In genomic region chr1:182509110-182509797, GRCm38 (mm10) we compare ENCODE assay signal across 11 mouse cellular contexts. TPM values are rescaled to one million over a fixed set of nuclear protein-coding genes. Genes with fewer than 3 reads are reported as not detected.
DNase-seq lines count a peak whose midpoint lies in the region; ATAC-seq lines count a peak whose summit lies in the region.
"Had no signal": no experiment of that assay in that cellular context is flagged by ENCODE, and none has a peak within 500 bp of the region (broad histone marks: within the 10 kb centered on the region; RNA-seq: fewer than 3 reads in every experiment).

No protein-coding gene starts in this region.

- H3K4me3 ChIP-seq in neural tube, embryonic 13.5 days = no peak overlapping the region
- H3K4me3 ChIP-seq in neural tube, embryonic 15.5 days (replicated peaks) = no peak overlapping the region
- H3K4me3 ChIP-seq in lung, embryonic 15.5 days = no peak overlapping the region
- H3K4me3 ChIP-seq: erythroblast, embryonic 14.5 days; liver, embryonic 12.5 days had no signal

- H3K9me3 ChIP-seq in neural tube, embryonic 13.5 days = no peaks in the 10 kb centered on the region
- H3K9me3 ChIP-seq in neural tube, embryonic 15.5 days (replicated peaks) = no peaks in the 10 kb centered on the region
- H3K9me3 ChIP-seq in lung, embryonic 15.5 days = no peaks in the 10 kb centered on the region
- H3K9me3 ChIP-seq: liver, embryonic 12.5 days had no signal

- no peaks in the 10 kb centered on the region for H3K27me3 ChIP-seq in neural tube, embryonic 13.5 days
- H3K27me3 ChIP-seq in neural tube, embryonic 15.5 days (replicated peaks) = no peaks in the 10 kb centered on the region
- no peaks in the 10 kb centered on the region for H3K27me3 ChIP-seq in lung, embryonic 15.5 days
- H3K27me3 ChIP-seq: liver, embryonic 12.5 days had no signal

- H3K4me1 ChIP-seq in neural tube, embryonic 13.5 days (replicated peaks) = peaks cover 20% of the 10 kb centered on the region
- peaks cover 12% of the 10 kb centered on the region for H3K4me1 ChIP-seq in neural tube, embryonic 15.5 days
- H3K4me1 ChIP-seq in lung, embryonic 15.5 days = peaks cover 64% of the 10 kb centered on the region

- WGBS in neural tube, embryonic 13.5 days = 82% methylated on average over 10 of the region's 10 CpGs
- 81% methylated on average over 10 of the region's 10 CpGs for WGBS in neural tube, embryonic 15.5 days
- 60% methylated on average over 10 of the region's 10 CpGs for WGBS in lung, embryonic 15.5 days

- H3K36me3 ChIP-seq in neural tube, embryonic 13.5 days = peaks cover 45% of the 10 kb centered on the region
- peaks cover 35% of the 10 kb centered on the region for H3K36me3 ChIP-seq in neural tube, embryonic 15.5 days
- peaks cover 25% of the 10 kb centered on the region for H3K36me3 ChIP-seq in lung, embryonic 15.5 days

- no peak overlapping the region for H3K27ac ChIP-seq in neural tube, embryonic 13.5 days (replicated peaks)
- no peak overlapping the region for H3K27ac ChIP-seq in neural tube, embryonic 15.5 days (replicated peaks)
- peak overlapping the region; percentile 80 for H3K27ac ChIP-seq in lung, embryonic 15.5 days
- H3K27ac ChIP-seq: liver, embryonic 12.5 days had no signal

- no peak overlapping the region for H3K4me2 ChIP-seq in neural tube, embryonic 13.5 days
- H3K4me2 ChIP-seq in neural tube, embryonic 15.5 days = no peak overlapping the region
- H3K4me2 ChIP-seq in lung, embryonic 15.5 days = no peak overlapping the region; the same call in 1 of the 2 replicates
- H3K4me2 ChIP-seq: liver, embryonic 12.5 days had no signal

- 0 out of 2 replicates have a peak overlapping the region, but pooled peaks have one; percentile 17 for H3K9ac ChIP-seq in neural tube, embryonic 13.5 days
- no peak overlapping the region for H3K9ac ChIP-seq in neural tube, embryonic 15.5 days (replicated peaks)
- H3K9ac ChIP-seq in lung, embryonic 15.5 days = no peak overlapping the region
- H3K9ac ChIP-seq: liver, embryonic 12.5 days had no signal

- intact Hi-C loops in heart, postnatal 25 days (cut with DNase I) = no loop called here

- no peak for ATAC-seq in neural tube, embryonic 13.5 days (ENCODE audit: low read depth)
- ATAC-seq in neural tube, embryonic 15.5 days (ENCODE audit: low FRiP score) = no peak
- peak; percentile 74 for ATAC-seq in lung, embryonic 15.5 days (ENCODE audit: borderline replicate concordance, extremely low read depth, low FRiP score, low TSS enrichment)
- ATAC-seq: liver, embryonic 12.5 days had no signal

- DNase-seq in heart, adult 11 months = peak; percentile 89
- no peak for DNase-seq in heart, postnatal 25 days (ENCODE audit: low spot score)
- DNase-seq in adrenal gland, adult (ENCODE audit: inconsistent age in 2 of 2, low spot score in 1 of 2) = no peak
- no peak for DNase-seq in frontal cortex, adult 2 months (ENCODE audit: extremely low spot score in 1 of 2, low spot score in 1 of 2)
- DNase-seq: kidney, postnatal 36 days had no signal

RNA-seq across cellular contexts. Expression of gene Capn2, which starts 8.2 kb away (rescaled TPM):
- 10 to 100 TPM; 63.3 to 73.1 TPM for total RNA-seq in heart, postnatal 25 days (2021)
- 95.5 and 99.2 TPM in 2 replicates for polyA plus RNA-seq in neural tube, embryonic 13.5 days (2015; fragmentation: Nextera tagmentation; extraction: Ambion mirVana)
- polyA plus RNA-seq in neural tube, embryonic 15.5 days (2015; fragmentation: Nextera tagmentation; extraction: Ambion mirVana) = 95.3 and 98.9 TPM in 2 replicates
- polyA plus RNA-seq in lung, embryonic 15.5 days (2015; fragmentation: Nextera tagmentation; extraction: Ambion mirVana) = 135 and 136 TPM in 2 replicates
- polyA plus RNA-seq in frontal cortex, adult 2 months (2012; rRNA removed) = 73.0 and 73.1 TPM in 2 replicates

RNA-seq across cellular contexts. Expression of gene Capn8, which starts 55.6 kb away (rescaled TPM):
- total RNA-seq in heart, postnatal 25 days (2021) = not detected
- 0.29 TPM in 1 of 2 replicates, not detected in the other for polyA plus RNA-seq in neural tube, embryonic 13.5 days (2015; fragmentation: Nextera tagmentation; extraction: Ambion mirVana)
- polyA plus RNA-seq in neural tube, embryonic 15.5 days (2015; fragmentation: Nextera tagmentation; extraction: Ambion mirVana) = 0.08 and 0.28 TPM in 2 replicates
- 0.09 TPM in 1 of 2 replicates, not detected in the other for polyA plus RNA-seq in lung, embryonic 15.5 days (2015; fragmentation: Nextera tagmentation; extraction: Ambion mirVana)
- polyA plus RNA-seq in frontal cortex, adult 2 months (2012; rRNA removed) = 0.06 TPM in 1 of 2 replicates, not detected in the other
- polyA plus RNA-seq: erythroblast, embryonic 14.5 days; heart, embryonic 14.5 days; liver, embryonic 12.5 days had no signal
